Mouse (Mus musculus): ENCODE results near the gene Tmcc3.

Tmcc3 gene

DNA sequence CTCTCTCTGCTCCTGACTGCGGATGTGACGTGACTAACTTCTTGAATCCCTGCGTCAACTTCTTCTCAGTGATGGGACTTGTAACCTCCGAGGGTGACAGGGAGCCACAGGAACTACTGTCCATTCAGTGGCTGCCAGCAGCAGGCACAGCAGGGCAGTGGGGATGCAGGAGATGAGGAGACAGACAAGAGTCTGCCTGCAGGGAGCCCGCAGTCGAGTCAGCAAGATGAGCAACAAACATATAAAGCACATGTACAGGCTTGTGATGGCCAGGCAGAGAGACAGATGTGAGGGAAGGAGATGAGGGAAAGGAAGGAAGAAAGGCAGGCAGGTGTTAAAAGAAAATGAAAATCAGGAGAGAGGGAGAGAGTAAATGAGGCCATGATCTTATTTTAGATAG lies 308.8 kb downstream of the Tmcc3 start:
- no peak for ATAC-seq (ENCODE audit: insufficient number of reproducible peaks, low FRiP score, low TSS enrichment)

DNA sequence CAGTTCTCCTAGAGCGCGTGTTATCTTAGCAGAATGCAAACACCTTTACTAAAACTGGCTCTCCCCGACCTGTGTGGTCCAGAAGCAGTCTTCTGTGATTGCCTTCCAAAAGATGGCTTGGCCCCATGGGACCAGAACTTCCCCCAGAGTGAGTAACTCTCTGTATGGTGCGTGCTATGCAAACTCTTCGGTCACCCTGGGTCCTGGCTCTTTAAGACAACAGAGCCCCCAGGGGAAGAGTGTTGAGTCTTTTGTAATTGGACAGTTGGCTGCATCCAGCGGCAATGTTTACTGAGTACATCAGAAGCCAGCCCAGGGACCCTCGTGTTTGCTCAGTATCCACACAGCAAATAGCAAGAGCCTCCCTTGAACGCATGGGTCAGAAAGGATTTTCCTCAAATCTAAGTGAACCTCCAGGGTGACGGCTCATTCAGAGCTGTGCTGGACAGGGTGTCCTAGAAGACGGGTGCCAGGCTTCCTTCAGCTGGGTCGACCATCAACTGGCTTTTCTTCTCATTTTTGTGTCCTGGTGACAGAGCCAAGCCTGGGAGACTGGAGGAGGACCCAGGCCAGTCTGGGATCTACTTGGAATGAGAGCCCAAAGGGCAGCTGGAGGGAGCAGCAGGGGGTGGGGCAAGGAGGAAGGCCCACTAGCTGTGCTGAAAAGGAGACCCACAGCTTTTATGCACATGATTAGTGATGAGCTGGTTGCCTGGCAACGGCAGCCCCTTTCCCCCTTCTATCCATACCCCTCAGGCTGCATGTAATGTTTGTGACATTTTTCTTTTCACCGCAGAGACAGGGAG lies 309.9 kb downstream of the Tmcc3 start:
- no peak for ATAC-seq (ENCODE audit: insufficient number of reproducible peaks, low FRiP score, low TSS enrichment)

GRCm38 (mm10) chr10:94622281-94622680 lies 310.5 kb downstream of the Tmcc3 start:
- ATAC-seq (ENCODE audit: insufficient number of reproducible peaks, low FRiP score, low TSS enrichment), result no peak

DNA sequence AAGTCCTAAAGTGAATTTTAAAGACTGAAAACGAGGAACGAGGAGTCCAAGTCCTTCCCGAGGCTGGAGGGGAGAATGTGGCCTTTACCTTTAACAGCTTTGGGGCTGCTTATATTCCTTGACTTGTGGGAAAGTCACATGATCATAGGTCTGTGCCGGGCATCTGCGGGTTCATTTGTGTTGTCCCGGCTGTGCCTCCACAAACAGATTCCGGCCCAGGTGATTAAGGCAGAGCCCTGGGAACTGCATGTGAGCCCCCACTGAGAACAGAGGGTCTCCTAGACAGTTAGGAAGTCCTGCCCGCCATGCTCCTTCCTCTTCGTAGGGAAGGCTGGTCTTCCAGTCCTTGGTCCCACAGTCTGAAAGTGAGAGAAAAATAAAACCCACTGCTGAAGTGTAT lies 311.1 kb downstream of the Tmcc3 start:
- ATAC-seq (ENCODE audit: insufficient number of reproducible peaks, low FRiP score, low TSS enrichment), result no peak

DNA sequence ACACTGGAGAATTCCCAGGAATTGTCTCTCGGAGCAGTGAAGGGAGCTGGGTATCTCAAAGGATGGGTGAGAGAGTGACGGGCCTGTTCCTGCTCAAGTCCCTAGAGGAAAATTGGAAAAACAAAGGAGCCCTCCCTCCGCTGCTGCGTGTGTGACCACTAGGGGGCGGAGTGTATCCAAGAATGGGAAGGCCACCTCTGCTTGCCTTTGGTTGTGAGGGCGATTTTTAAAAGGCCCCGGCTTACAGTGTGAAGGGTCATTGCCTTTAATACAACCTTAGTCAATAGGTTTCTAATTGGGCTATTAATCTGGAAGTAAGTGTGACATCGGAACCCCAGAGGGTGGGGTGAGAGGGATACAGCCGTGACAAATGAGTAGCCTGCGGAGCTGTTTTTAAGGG lies 311.9 kb downstream of the Tmcc3 start:
- peak; percentile 83 for ATAC-seq (ENCODE audit: insufficient number of reproducible peaks, low FRiP score, low TSS enrichment)

DNA sequence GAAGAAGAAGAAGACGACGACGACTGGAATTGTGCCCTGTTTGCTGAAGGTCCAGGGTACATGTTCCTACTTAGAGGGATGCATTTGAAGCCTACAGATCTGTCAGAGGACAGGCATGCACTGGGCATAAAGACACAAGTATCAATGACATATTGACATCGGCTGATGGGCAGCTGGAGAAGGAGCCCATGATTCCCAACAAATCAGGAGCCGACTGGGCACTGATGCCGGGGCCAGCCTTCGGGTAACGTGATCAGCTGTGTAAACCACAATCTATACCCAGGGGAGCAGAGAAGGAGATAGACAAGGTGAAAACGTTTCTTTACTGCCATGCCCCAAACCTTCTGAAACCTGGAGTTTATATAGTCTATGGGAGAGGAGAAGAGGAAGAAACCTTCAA lies 313.3 kb downstream of the Tmcc3 start:
- no peak for ATAC-seq (ENCODE audit: insufficient number of reproducible peaks, low FRiP score, low TSS enrichment)

- ATAC-seq (ENCODE audit: insufficient number of reproducible peaks, low FRiP score, low TSS enrichment), result no peak
Measured at GRCm38 (mm10) chr10:94625606-94626005, 313.9 kb downstream of the Tmcc3 start.

DNA sequence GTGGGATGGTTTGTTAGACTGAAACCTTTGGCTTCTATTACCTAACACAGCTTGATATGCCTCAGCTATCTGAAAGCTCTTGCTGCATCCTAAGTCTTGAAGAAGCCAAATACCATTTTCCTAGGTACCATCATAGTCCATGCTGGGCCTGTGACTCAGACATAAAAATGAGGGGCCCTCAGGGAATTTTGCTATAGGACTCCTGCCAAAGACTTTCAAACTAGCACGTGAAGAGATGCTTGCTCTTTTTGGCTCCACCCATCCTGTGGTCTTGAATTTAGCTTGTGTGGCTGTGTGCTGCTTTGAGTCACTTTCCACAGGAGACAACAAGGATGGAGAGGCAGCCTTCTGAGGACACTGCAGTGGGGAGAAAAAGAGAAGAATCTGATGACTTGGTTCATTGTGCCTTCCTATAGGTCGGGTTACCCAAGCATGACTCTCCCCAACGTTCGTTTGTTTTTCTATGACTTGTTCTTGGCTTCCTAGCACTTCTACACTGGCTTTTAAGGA lies 319.1 kb downstream of the Tmcc3 start:
- no peak for ATAC-seq (ENCODE audit: insufficient number of reproducible peaks, low FRiP score, low TSS enrichment)

DNA sequence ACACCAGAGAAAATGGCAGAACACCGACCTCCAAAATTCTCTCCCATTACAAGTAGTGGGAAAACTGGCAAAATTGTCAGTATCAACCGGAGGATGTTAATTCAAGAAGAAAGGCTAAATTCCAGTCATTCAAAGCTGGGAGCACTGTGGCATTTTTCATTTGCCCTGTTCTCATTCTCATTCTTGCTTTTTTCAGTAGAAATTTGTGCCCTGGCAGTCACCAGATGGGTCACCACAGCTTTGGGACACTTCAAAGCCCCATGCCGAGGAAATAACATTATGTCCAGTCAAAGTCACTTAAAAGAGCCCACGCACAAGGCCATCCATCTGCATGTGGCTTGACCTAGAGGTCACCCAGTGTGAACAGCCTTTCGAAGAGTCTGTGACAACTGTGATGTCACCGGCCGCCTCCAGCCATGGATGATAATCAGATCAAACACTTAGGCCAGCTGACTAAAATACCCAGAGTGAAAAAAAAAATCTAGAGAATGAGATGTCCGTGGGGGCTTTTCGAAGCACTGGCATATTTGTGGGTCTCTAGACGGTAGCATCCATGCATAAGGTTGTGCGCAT lies 319.9 kb downstream of the Tmcc3 start:
- no peak for ATAC-seq (ENCODE audit: insufficient number of reproducible peaks, low FRiP score, low TSS enrichment)

DNA sequence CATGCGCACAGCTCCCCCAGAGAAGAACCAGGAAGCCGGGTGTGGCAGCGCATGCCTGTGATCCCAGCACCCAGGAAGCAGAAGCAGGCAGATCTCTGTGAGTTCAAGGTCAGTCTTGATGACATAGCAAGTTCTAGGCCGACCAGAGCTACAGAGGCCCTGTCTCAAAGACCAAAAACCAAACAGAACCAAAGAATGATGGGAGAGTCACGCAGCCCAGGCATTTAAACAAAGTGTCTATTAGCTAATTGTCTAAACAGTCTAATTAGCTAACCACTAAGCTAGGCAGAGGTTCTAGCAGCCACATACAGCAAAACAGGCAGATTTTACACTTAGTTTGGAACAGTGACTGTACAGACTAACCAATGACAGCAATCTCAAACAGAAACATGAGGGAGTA lies 320.5 kb downstream of the Tmcc3 start:
- no peak for ATAC-seq (ENCODE audit: insufficient number of reproducible peaks, low FRiP score, low TSS enrichment)

GRCm38 (mm10) chr10:94638599-94638998 lies 326.9 kb downstream of the Tmcc3 start:
- no peak for ATAC-seq (ENCODE audit: insufficient number of reproducible peaks, low FRiP score, low TSS enrichment)

GRCm38 (mm10) chr10:94639281-94639680 lies 327.5 kb downstream of the Tmcc3 start:
- ATAC-seq (ENCODE audit: insufficient number of reproducible peaks, low FRiP score, low TSS enrichment), result no peak

GRCm38 (mm10) chr10:94640067-94640466 lies 328.3 kb downstream of the Tmcc3 start:
- no peak for ATAC-seq (ENCODE audit: insufficient number of reproducible peaks, low FRiP score, low TSS enrichment)
